Mouse (Mus musculus): ENCODE measurements around the gene Prkci.
A peak's percentile ranks its signal among the peaks of the same experiment; 100 is the strongest.

The Prkci gene

DNA sequence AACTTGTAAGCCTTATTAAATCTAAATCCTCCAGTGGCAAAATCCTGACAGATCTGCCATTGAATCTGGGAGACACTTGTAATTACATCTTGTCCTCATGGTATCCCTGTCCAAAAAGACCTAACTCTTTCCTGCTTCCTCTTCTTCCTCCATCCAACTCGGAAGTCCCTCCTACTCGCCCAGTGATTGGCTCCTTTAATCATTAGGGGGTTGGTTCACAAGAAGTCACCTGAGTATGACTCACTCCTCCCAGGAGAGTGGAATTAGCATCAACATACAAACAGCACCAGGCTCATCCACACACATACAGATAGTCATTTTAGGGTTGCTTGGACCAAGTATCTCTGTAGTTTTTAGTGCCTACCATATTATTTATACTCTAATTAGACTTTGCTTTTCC is 47.4 kb downstream of the Prkci start:
- DNase-seq (ENCODE audit: low spot score in 2 of 2): no peak

DNA sequence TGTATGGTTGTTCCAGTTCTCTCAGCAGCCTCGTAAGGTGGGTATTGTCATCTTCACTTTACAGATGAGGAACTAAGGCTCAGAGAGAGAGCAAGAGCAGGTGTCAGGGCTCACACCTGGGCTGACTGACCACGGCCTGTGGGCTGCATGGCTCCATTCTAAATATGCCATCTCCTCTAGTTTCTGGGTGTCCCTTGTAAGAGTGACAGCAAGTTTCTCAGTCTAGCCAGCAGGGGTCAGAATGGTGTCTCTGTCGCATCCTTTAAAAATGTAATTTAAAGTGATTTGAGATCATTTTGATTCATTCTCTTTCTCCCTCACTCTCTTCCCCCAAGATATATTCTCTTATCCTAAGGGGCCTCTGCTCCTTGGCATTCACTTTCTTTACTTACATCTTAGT is 51.7 kb downstream of the Prkci start:
- DNase-seq (ENCODE audit: low spot score in 2 of 2): no peak

DNA sequence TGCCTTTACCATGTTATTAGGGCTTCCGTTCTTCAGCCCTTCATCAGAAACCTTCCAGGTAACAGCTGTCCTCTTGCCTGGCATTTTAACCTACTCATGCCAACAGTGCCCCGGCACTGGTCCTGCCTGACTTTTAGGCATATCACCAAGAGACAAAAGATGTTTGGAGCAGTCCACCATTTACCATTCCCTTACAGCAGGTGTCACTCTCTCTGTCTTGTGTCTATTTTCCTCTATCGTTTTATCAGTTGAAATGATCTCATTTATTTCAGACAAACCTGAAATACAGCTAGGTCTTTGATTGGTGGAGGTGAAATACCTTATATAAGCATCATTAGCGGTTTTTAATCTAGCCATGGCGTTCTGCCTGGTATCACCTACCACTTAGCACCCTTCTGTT is 53.5 kb downstream of the Prkci start:
- no peak for DNase-seq (ENCODE audit: low spot score in 2 of 2)

DNA sequence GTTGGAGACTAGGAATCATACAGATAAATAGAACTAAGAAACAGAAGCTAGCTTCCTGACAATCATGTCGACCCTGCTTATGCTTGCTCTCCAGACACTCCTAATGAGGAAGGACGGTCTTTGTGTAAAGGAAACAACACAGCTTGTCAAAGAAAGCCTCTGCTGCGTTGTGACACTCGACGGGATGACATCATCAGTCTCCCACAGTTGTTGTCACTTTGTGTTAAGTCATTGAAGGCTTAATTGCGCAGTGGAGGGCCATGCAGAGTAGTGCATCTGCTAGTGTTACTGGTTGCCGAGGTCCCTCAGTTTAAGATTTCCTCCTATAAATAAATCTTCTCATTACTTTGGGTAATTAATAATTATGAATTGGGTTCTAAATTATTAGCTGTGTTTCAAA is 54.8 kb downstream of the Prkci start:
- DNase-seq (ENCODE audit: low spot score in 2 of 2): no peak

DNA sequence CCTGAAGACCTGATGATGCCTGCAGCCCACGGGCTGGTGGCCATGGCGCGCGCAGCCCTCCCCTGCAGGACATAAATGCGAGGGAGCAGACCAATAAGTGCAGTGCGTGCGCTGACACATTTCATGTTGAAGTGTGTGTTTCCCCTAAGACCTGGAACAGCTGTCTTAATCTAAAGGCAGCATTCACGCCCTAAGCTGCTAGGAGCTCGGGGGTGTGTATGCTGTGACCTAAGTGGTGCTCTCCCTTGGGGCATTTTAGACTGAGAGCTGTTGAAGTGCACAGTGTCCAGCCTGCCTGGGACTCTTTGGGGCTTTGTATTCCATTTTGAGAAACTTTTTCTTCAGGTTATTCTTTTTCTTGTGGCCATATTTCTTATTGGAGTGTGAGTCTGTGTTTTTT is 56.2 kb downstream of the Prkci start:
- no peak for DNase-seq (ENCODE audit: low spot score in 2 of 2)

DNA sequence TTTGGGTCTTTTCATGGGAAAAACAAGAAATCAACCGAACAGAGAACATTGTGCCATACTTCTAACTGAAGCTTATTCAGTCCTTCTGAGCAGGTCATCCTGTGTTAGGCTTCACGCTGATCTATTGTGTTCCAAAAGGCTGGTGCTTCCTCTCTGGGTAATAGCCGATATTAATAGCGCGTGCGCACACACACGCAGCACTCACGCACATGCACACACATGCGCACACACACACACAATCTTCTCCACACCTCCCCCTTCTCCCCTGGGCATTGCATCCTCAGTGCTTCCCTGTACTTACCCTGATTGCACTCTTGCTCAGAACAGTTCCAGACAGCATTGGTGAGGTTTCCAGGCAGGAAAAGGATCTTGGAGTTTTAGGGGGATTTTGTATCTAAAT is 57.6 kb downstream of the Prkci start:
- no peak for DNase-seq (ENCODE audit: low spot score in 2 of 2)

DNA sequence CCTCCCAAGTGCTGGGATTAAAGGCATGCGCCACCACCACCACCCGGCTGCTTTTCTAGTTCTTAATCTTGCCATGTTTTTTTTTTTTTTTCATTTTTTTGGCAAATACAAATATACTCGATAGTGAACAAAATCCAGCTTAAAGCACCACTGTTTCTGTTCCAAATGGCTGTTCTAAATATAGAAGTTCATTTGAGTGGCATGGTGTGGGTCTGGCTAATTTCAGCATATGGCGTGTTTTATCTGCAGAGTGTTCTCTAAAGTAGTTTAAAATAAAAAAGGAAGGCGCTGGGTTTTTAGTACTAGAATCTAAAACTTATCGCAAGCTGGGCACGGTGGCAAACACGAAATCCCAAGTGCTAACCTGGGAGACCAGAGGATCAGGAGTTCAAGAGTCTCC is 59.3 kb downstream of the Prkci start:
- DNase-seq (ENCODE audit: low spot score in 2 of 2): no peak

DNA sequence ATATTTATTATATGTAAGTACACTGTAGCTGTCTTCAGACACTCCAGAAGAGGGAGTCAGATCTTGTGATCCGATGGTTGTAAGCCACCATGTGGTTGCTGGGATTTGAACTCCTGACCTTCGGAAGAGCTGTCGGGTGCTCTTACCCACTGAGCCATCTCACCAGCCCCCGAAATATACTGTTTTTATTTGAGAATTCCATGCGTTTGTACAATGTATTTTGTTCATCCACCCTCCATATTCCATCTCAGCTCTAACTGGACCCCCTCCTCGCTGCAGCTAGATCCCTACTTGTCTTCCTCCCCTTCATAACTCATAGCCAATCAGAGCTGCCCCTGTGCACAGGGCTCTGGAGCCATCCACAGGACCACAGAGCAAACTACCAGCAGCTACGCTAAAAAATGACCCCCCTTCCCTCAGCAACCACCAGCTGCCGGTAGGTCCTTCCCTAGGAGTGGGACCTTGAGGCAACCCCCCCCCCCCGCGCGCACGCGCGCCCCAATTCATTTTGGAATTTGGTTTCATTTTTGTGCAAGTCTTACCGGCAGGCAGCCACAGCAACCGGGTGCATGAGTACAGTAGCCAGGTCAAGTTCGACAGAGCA is 60.6 kb downstream of the Prkci start:
- DNase-seq (ENCODE audit: low spot score in 2 of 2): no peak

DNA sequence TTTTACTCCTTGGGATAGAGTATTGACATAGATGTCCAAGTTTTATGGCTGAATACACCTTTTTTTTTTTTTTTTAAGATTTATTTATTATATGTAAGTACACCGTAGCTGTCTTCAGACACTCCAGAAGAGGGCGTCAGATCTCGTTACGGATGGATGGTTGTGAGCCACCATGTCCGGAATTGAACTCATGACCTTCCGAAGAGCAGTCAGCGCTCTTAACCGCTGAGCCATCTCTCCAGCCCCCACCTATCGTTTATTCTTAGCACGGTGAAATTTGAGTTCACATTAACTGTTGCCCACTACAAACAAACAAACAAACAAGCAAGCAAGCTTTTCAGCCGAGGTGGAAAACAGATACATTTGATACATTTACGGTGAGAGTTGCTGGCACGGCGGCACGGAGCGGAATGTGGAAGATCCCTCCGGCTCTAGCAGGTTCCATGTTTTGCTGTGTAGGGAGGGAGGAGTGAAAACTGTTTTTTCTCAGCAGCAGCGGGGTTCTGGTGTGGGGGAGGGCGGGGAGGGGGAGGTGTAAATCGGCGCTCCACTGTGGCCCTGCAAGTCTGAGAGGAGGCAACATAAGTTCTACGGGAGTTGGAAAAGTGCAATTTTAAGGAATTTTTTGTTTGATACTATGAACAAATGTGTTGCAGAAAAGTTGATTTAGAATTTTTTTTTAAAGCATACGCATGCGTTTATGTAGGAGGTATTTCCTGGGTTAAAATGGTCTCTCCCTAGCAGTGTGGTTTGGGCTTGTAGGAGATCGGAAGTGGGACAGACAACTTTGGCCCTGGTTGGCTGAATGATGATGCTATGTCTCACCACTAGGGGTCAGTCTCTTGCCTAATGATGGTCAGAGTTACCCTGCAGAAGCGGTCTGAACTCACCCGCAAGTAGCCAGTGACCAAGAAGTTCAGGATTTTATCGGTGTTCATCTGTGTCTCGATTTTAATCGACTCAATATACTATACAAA is 61.4 kb downstream of the Prkci start:
- DNase-seq (ENCODE audit: low spot score in 2 of 2): peak; percentile 77 to 81

DNA sequence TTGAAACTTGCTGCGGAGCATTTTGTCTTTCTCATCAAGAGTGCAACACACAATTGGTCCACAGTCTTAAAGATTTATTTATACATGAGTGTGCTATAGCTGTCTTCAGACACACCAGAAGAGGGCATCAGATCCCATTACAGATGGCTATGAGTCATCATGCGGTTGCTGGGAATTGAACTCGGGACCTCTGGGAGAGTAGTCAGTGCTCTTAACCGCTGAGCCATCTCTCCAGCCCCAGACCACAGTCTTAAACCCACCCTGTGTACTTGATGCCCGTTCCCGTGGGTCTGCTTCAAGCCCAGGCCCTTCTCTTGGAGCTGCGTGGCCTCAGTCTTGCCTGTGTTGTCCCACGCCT is 65.2 kb downstream of the Prkci start:
- no peak for DNase-seq (ENCODE audit: low spot score in 2 of 2)

DNA sequence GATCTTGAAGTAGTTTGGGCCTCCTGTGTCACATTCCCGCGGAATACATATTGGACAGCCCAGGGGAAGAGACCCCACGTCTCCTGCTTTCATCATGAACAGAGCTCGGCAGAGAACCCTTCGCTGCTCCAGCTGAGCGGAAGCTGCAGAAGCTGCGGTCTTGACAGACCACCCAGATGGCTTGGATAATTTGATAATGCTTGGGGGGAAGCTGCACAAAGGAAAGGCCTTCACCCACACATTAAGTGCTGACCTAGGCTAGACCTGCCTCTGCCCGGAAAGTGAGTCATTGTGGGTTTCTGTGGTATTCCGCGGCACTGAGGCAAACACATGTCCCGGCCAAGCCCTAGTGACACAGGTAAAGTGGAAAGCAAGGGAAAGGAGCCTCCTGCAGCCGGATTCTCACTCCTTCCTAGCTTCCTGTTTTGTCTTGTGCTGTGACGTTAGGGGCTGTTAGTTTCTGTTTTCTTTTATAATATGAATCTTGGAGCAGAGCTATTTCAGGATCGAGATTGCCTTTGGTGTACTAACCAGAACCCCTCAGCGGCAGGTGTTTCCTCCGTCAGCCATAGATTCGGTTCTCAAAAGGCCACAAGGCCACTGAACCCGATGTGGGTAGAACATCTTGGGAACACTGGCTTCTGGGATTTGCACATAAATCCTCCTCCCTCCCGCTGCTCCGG is 65.7 kb downstream of the Prkci start:
- no peak for DNase-seq (ENCODE audit: low spot score in 2 of 2)

DNA sequence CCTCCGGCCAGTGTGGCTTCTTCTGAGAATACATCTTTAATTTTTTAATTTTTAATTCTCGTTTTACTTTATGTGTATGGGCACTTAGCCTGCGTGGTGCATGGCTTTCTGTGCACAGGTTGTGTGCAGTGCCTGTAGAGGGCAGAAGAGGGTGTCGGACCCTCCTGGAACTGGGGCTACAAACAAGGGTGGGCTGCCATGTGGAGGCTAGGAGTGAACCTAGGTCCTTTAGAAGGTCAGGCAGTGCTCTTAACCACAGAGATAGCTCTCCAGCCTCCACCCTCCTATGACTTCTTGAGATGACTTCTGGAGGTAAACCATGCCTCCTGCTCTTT is 66.2 kb downstream of the Prkci start:
- no peak for DNase-seq (ENCODE audit: low spot score in 2 of 2)

DNA sequence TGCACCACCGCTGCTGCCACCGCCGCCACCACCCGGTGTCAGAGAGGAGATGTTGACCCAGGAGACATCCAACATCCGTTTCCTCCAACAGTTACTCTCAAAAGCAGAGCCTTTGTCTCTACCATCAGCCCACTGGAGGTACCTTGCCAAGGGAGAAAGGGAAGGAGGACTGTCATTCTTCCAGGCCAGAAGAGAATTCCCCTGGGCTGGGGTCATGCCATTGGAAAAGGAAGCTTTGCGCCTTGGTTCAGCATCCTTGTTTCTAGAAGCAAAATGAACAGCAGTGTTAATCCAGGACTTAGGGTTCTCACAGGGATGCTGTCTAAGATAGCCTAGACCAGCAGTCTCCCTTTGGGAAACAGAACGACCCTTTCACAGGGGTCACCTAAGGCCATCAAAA is 66.8 kb downstream of the Prkci start:
- no peak for DNase-seq (ENCODE audit: low spot score in 2 of 2)

DNA sequence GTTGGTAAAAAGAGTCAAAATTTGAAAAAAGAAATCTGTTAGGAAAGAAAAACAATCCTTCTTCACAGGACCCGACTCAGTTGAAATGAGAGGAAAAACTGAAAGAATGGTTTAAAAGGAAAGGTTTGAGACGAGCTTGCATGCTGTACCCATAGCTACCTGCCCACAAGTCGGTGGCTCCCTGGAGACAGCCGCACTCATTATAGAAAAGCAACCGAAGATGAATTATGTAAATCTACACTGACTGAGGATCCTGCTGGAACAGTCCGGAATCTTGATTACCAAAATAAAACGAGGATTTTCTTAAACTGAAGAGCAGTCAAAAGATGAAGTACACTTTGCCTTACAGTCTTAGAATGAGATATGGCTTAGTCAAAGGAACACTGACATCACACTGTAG is 72.9 kb downstream of the Prkci start:
- DNase-seq (ENCODE audit: low spot score in 2 of 2): peak; percentile 31 to 38

DNA sequence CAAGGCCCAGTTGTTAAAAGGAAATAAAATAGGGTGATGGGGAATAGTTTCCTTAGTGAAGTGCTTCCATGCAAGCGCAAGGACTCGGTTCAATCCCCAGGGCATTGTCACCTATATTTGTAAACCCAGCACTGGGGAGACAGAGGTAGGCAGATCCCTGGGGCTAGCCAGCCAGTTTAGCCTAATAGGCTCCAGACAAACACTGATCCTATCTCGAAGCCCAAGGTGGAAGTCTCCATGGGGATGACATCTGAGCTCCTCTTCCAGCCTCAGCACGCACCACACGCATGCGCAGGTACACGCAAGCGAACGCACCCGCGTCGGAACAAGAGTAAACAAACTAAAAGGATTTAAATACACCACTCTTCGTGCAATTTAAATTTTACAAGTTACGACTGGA is 76.3 kb downstream of the Prkci start:
- no peak for DNase-seq (ENCODE audit: low spot score in 2 of 2)

DNA sequence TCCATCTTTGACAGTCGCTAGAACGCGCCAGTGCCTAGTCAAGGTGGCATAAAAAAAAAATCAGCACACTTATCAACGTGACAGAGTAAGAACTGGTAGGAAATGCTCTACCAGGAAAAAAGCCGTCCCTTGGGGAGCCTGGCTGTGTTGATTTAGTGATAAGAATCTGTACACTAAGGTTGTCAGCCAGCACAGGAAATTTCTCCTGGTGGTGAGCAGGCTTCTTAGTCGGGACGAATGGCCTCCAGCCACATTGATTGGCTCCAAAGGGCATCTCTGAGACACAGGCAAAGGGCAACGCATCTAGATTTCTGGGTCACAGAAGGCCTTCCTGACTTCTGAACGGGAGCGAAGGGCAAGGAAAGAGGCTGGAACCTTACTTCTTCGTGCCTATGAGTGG is 80.3 kb downstream of the Prkci start:
- DNase-seq (ENCODE audit: low spot score in 2 of 2): no peak

DNA sequence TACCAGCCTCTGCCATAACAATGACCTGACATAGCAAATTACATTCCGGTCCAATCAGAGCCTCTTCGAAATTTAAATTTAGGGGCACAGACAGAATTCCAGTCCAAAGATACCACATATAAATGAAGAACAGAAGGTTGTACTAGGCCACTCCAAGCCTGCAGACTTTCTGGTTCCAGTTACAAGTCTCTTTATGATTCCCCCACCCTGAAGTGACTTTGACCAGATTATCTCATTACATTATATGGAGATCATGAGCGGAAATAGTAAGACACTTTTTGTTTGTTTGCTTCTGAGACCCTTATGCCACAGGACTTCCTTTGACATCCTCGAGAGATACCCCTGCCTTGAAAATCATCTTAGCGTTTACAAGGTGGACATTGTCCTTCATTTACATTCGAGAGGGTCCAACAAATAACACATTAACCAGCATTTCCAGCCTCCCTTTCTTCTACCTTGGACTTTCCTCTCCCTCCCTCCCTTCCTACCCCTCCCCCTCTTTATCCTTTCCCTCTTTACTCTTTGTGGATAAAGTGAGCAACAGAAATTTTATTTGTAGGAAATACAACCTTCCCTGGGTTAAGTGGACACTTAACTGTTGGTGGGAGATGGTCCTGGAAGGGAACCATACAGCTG is 81.6 kb downstream of the Prkci start:
- DNase-seq (ENCODE audit: low spot score in 2 of 2): no peak

DNA sequence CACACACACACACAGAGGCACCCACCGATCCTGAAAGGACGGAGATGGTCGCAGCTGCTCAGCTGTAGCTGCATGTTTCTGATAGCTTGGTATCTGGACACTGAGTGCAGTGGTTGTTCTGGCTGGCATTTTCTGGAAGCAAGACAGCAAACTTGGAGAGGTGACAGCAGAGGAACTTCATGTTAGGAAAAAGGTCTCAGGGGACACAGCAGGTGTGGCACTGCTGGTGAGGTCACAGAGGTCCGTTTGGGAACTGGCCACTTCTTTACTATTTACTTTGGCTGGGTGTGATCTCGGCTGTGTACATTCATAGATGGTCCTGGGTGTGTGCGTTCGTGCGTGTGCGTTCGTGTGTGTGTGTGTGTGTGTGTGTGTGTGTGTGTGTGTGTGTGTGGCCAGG is 83.9 kb downstream of the Prkci start:
- no peak for DNase-seq (ENCODE audit: low spot score in 2 of 2)

DNA sequence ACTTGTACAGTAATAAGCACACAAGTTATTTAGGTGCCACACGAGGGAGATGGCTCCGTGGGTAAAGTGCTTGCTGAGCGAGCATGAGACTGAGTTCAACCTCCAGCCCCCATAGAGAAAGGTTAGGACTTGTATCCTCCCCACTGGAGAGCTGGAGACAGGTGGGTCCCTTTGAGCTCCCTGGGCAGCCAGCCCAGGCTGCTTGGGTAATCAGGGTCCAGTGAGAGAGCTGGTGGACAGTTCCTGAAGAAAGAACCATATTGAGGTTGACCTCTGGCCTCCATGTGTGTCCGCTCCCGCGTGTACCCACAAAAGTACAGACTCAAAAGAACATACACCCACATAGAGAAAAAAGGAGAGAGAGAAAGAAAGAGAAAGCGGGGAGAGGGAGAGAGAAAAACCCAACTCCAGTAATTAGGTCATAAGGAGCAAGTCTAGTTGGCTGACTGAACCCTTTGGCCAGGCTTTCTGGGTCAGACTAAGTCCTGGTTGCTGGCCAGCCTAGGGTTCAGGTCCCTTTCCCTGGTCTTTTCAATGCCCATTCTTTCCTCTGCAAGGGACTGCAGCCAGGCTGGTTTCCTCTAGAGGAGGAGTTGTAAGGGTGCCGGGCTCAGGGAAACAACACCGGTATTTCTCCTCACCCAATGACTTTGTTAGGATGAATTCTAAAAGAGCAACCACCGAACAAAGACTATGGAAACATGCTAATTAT is 85.4 kb downstream of the Prkci start:
- no peak for DNase-seq (ENCODE audit: low spot score in 2 of 2)

DNA sequence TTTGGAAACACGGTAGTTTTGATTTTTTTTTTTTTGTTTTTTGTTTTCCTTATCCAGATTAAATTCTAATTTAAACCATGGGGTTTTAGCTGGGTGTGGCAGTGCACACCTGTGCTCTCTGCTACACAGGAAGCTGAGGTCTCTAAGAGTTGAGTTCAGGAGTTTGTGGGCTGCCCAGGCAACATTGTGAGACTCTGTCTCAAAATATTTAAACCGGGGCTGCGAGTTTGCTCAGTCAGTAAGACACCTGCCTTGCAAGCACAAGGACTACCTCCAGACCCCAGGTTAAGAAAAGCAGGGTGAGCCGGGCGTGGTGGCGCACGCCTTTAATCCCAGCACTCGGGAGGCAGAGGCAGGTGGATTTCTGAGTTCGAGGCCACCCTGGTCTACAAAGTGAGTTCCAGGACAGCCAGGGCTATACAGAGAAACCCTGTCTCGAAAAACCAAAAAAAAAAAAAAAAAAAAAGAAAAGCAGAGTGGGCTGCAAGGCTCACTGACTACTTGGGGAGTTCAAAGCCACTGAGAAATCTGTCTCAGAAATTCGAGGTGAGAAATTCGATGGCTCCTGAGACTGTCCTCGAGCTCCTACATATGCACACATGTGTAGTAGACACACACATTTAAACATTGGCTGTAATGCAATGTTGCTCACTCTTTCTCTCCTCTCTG is 87.4 kb downstream of the Prkci start:
- no peak for DNase-seq (ENCODE audit: low spot score in 2 of 2)

DNA sequence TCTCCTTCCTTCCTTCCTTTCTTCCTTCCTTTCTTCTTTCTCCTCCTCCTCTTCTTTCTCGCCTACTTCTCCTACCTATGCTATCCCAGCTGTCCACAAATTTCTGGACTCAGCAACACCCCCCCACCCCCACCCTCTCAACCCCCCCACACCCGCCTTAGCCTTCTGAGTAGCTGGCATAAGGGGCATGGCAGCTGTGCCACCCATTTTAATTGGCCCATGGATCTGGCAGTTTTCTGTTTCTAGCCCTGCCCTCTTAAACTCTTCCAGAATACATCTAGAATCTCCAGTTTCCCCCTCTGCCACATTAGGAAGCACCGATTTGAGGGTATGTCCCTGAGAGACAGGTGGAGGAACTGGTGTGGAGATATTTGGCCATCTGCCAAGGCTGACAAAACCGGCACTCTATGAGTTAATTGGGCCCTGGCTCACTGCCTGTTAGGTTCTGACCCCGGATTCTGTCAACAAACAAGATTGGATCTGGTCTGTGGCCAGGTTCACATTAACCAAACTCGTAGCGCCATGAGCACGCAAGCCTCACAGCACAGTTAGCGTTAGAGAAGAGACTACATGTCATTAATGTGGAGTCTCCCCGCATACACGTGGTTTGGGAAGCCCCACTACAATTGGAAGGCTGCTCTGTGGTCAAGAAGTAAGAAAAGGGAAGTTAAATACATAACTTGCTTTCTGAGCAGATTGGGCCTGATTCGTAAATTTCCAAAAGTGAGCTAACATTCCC is 88.1 kb downstream of the Prkci start:
- DNase-seq (ENCODE audit: low spot score in 2 of 2): no peak

Data from right cerebral cortex, adult 2 months (tissue).